Mouse (Mus musculus) liver, adult 2 months (tissue): ENCODE results near the gene Zfp758.
"Not testable (repeated sequence)": the region's sequence is repeated elsewhere in the genome, so short reads cannot be mapped to it uniquely, and the experiment has no call there.

Experiments used
- CTCF ChIP-seq: fragments of 200-500 bp; IDR thresholded peaks from 2 replicates; pipeline ENCODE4 v1.5.1; 2011; ENCODE audit warnings: low read depth, low read length, control low read depth
- POLR2A ChIP-seq: fragments of 200-500 bp; IDR thresholded peaks from 2 replicates; pipeline ENCODE4 v1.6.1; 2011; ENCODE audit warnings: low read length, control low read depth; ENCODE audit not compliant: insufficient read depth; ENCODE audit errors: extremely low read depth

DNA sequence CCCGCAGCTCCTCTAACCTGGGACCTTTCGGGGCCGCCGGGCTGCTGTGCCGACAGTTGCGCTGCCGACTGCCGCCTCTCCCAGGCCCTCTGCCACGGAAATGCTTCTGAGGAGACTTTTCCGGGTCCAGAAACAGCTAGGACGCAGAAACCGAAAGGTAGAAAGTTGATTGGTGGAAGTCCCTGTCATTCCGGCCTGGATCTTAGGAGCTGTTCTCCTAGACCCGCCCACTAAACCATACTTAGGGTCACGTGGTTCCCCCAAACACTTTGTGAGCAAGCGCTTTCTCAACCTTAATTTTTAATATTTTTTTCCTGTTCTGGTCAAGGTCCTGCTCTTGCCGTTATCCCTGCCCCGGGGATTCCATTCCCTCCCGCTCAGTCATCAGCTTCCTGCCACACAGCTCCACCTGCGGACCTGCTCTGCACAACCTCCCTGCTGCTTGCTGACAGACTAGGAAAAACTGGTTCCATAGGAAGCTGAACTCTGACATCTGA, 46.5 kb upstream of the Zfp758 start, which contains the start of gene CT030661.1:
- TF ChIP-seq CTCF = not testable (repeated sequence)
- TF ChIP-seq POLR2A = peak; percentile 63; the same call in 1 of the 2 replicates
